Mouse (Mus musculus) heart, embryonic 14.5 days (tissue): ENCODE results near the gene Rdh1. TPM values are rescaled to one million over a fixed set of nuclear protein-coding genes. Genes with fewer than 3 reads are reported as not detected.
A peak's percentile ranks its signal among the peaks of the same experiment; 100 is the strongest.

Source experiments
- ATAC-seq: fragments of 200-750 bp; cut with Nextera tagmentation; 2 replicates; pipeline ENCODE4 v1.8.0; 2017; ENCODE audit warnings: low read depth, moderate TSS enrichment; ENCODE audit not compliant: insufficient number of reproducible peaks, insufficient read depth, low FRiP score
- H3K27ac ChIP-seq, 2 experiments: fragments of 200-500 bp in 1 of 2; fragments of 300-500 bp in 1 of 2; sonication (generic) in 1 of 2; replicated peaks in 1 of 2; 2 replicates each; pipeline ENCODE4 v1.5.1; 2012 to 2014; ENCODE audit warnings: low read depth in 2 of 2, low read length in 2 of 2, control low read depth in 1 of 2, mild to moderate bottlenecking in 1 of 2, mixed read lengths in 1 of 2; ENCODE audit not compliant: control insufficient read depth in 1 of 2, insufficient read depth in 1 of 2
- H3K27me3 ChIP-seq: fragments of 300-500 bp; sonication (generic); 2 replicates; pipeline ENCODE4 v1.6.1; 2014; ENCODE audit warnings: mild to moderate bottlenecking, low read length, control low read depth; ENCODE audit not compliant: control insufficient read depth, insufficient read depth
- H3K36me3 ChIP-seq: fragments of 300-500 bp; sonication (generic); 2 replicates; pipeline ENCODE4 v1.6.1; 2014; ENCODE audit warnings: mild to moderate bottlenecking, control low read depth, low read length, mixed read lengths; ENCODE audit not compliant: control insufficient read depth, insufficient read depth
- H3K4me1 ChIP-seq, 2 experiments: fragments of 200-500 bp in 1 of 2; fragments of 300-500 bp in 1 of 2; sonication (generic) in 1 of 2; 2 replicates each; pipeline ENCODE4 v1.6.1; 2012 to 2014; ENCODE audit warnings: low read length in 2 of 2, control low read depth in 1 of 2, mixed read lengths in 1 of 2; ENCODE audit not compliant: control insufficient read depth in 2 of 2, insufficient read depth in 2 of 2
- H3K4me2 ChIP-seq: fragments of 300-500 bp; sonication (generic); 2 replicates; pipeline ENCODE4 v1.6.1; 2014; ENCODE audit warnings: mild to moderate bottlenecking, low read length
- H3K4me3 ChIP-seq, 2 experiments: fragments of 200-500 bp in 1 of 2; fragments of 300-500 bp in 1 of 2; sonication (generic) in 1 of 2; 2 replicates each; pipeline ENCODE4 v1.5.1; 2012 to 2014; ENCODE audit warnings: low read length in 2 of 2, mild to moderate bottlenecking in 2 of 2, control low read depth in 1 of 2, low read depth in 1 of 2, moderate library complexity in 1 of 2; ENCODE audit not compliant: control insufficient read depth in 1 of 2, insufficient read depth in 1 of 2
- H3K9ac ChIP-seq: fragments of 300-500 bp; sonication (generic); 2 replicates; pipeline ENCODE4 v1.6.1; 2014; ENCODE audit warnings: mild to moderate bottlenecking, low read length
- H3K9me3 ChIP-seq: fragments of 300-500 bp; sonication (generic); 2 replicates; pipeline ENCODE4 v1.6.1; 2016; ENCODE audit warnings: low read length, control low read depth; ENCODE audit not compliant: control insufficient read depth
- whole genome bisulfite sequencing: fragments of 180-500 bp; shearing (Covaris S2); extraction: QIAGEN DNeasy Blood & Tissue Kit; methylation state at CpG from one replicate; pipeline ENCODE4 v1.1.7; 2014; 5-methylcytosine and 5-hydroxymethylcytosine counted together
- polyA plus RNA-seq: library from polyadenylated mRNA; unstranded; fragments of >200 nt; fragmentation: Nextera tagmentation; extraction: Ambion mirVana; gene quantifications from 2 replicates; pipeline ENCODE4 v1.2.1, GENCODE M21; 2014

Rdh1 gene
- polyA plus RNA-seq, 1 experiment from 2014 or later, result not detected

DNA sequence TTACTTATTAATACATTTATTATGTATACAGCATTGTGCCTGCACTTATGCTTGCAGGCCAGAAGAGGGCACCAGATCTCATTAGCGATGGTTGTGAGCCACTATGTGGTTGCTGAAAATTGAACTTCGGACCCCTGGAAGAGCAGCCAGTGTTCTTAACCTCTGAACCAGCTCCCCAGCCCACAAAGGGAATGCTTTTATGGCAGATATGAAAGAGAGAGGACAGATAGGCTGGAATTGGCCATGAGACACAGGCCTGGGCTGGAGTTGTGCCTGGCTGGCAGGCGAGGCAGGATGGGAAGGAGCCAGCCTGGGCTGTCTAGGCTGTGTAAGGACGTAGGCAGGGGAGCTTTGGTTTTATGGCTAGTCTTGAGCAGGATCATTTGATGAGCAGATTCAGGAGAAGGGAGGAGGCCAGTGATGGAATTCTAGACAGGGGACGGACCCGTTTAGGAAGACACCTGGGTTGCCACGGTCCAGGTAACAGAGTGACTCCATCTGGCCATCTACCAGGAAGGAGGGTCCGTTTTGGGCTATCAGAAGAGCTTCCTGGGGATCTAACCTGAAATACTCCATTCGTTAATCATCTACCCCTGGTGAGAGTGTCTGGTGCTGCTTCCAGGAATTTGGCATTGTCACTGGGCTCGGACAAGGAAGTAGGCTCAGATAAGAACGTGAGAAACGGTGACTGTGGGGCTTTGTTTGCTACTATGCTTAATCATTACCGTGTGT lies 21.2 kb upstream of the Rdh1 start:
- H3K36me3 ChIP-seq, result peaks cover 22% of the 10 kb centered on the region
- peaks cover 6 to 11% of the 10 kb centered on the region in 2 experiments; a peak in 3 of 4 replicates for H3K4me1 ChIP-seq
- H3K27ac ChIP-seq, result no peak overlapping the region
- 39% methylated on average over 13 of the region's 13 CpGs for WGBS
- no peaks in the 10 kb centered on the region for H3K27me3 ChIP-seq
- ATAC-seq, result no peak
- H3K9me3 ChIP-seq, result no peaks in the 10 kb centered on the region
- peak overlapping the region; percentile 88 for H3K4me2 ChIP-seq
- no peak overlapping the region for H3K4me3 ChIP-seq
- H3K9ac ChIP-seq, result peak overlapping the region; percentile 98

DNA sequence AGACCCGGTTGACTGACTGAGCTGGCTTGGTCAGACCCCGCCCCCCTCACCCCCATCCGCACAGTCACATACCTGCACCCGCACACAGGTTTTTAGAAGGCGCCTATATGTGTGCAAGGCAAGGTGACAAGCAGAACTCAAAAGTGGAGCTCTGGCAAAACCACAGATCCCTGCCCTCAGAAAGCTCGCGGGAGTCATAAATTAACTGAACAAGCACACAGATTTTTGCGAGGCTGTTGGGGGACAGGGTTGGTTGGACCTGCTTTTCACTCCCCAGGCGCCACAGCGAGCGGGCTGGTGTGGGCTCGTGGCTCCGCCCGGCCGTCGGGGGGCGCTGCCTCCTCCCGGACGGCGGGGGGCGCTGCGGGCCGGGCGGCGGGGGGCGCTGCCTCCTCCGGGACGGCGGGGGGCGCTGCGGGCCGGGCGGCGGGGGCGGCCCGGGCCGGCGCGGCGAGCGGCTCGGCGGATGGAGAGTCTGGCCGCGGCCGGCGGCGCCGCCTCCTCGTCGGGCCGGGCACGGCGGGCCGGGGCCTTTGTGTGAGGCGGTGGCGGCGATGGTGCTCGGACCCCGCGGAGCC lies 20.3 kb upstream of the Rdh1 start, which contains the start of gene Zbtb39:
Gene Zbtb39 (plus strand): TSS at position 456 of the 578 bp plus-strand sequence.
- Histone ChIP-seq H3K27me3 (no peaks in the 10 kb centered on the region), H3K9ac (peak within 1 kb of the TSS; percentile 98), H3K36me3 (peaks cover 30% of the 10 kb centered on the region), H3K27ac (peak within 1 kb of the TSS in 1 of 2 experiments; percentile 84; a peak in 2 of 4 replicates), H3K4me3 (peak within 1 kb of the TSS; percentile 81 to 97), H3K4me2 (peak within 1 kb of the TSS; percentile 88), H3K4me1 (peaks cover 3 to 11% of the 10 kb centered on the region in 2 experiments; a peak in 2 of 4 replicates), H3K9me3 (no peaks in the 10 kb centered on the region)
- under 1% methylated on average over 41 of the region's 61 CpGs for WGBS
- ATAC-seq, result peak; percentile 78

GRCm38 (mm10) chr10:127739661-127740161 lies 19.8 kb upstream of the Rdh1 start:
- peaks cover 36% of the 10 kb centered on the region for H3K36me3 ChIP-seq
- H3K9ac ChIP-seq, result peak overlapping the region; percentile 98
- H3K4me2 ChIP-seq, result peak overlapping the region; percentile 88
- ATAC-seq, result peak; percentile 51
- no peaks in the 10 kb centered on the region for H3K27me3 ChIP-seq
- H3K27ac ChIP-seq, result peak overlapping the region in 1 of 2 experiments; percentile 84; a peak in 2 of 4 replicates
- WGBS, result under 1% methylated on average over 48 of the region's 55 CpGs
- H3K4me3 ChIP-seq, result peak overlapping the region; percentile 81 to 97
- peaks cover 3 to 11% of the 10 kb centered on the region in 2 experiments; a peak in 2 of 4 replicates for H3K4me1 ChIP-seq
- H3K9me3 ChIP-seq, result no peaks in the 10 kb centered on the region

DNA sequence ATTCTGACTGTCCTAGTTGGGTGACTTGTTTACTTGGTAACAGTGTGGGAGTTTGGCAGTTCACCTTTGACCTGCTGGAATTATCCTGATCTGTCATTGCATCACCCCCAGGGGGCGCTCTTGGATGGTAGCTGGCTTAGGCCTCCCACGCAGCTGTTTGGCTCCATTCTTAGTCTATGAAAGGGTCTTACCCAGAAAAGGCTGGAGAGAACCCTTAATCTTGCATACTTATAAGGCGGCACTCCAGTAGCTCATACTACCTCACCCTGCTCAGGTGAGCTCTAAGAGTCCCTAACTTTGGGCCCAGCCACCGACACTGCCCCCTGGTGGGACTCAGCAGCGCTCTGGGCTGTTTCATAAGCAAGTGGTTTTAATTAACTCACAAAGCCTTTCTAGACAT lies 14.9 kb upstream of the Rdh1 start:
- H3K9ac ChIP-seq, result no peak overlapping the region
- no peak overlapping the region for H3K4me3 ChIP-seq
- no peaks in the 10 kb centered on the region for H3K9me3 ChIP-seq
- H3K4me1 ChIP-seq, result peaks cover 3 to 18% of the 10 kb centered on the region in 2 experiments
- H3K36me3 ChIP-seq, result peaks cover 76% of the 10 kb centered on the region
- no peak for ATAC-seq
- H3K27ac ChIP-seq, result no peak overlapping the region
- no peak overlapping the region for H3K4me2 ChIP-seq
- no peaks in the 10 kb centered on the region for H3K27me3 ChIP-seq
- 68% methylated on average over 5 of the region's 5 CpGs for WGBS

GRCm38 (mm10) chr10:127745886-127746285 lies 13.6 kb upstream of the Rdh1 start:
- H3K9me3 ChIP-seq, result no peaks in the 10 kb centered on the region
- no peak overlapping the region for H3K4me3 ChIP-seq
- ATAC-seq, result no peak
- peaks cover 76% of the 10 kb centered on the region for H3K36me3 ChIP-seq
- no peaks in the 10 kb centered on the region for H3K27me3 ChIP-seq
- H3K4me2 ChIP-seq, result no peak overlapping the region
- no peak overlapping the region for H3K27ac ChIP-seq
- 65% methylated on average over 5 of the region's 5 CpGs for WGBS
- no peak overlapping the region for H3K9ac ChIP-seq
- peaks cover 6 to 9% of the 10 kb centered on the region in 2 experiments for H3K4me1 ChIP-seq

DNA sequence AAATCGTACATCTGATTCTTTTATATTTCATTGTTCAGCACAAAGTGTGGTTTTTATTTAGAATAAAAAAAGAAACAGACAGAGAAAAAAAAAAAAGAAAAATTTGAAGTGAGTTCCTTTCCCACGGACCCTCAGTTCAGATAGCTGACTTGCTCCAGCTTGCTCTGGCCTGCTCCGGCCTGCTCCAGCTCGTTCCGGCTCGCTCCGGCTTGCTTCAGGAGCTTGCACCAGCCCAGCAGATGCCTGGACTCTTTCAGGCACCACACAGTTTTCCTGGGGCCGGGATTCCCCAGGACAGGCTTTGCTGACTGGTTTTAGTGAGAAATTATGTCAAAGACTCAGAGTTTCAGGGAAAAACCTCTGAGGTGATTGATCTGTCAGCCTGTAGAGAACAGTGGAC lies 12.3 kb upstream of the Rdh1 start:
- Histone ChIP-seq H3K36me3 (peaks cover 65% of the 10 kb centered on the region), H3K27ac (peak overlapping the region; percentile 35 to 53; a peak in 3 of 4 replicates), H3K27me3 (no peaks in the 10 kb centered on the region), H3K4me3 (peak overlapping the region in 1 of 2 experiments; percentile 4; a peak in 1 of 4 replicates), H3K4me1 (peaks cover 6 to 8% of the 10 kb centered on the region in 2 experiments; a peak in 3 of 4 replicates), H3K9me3 (no peaks in the 10 kb centered on the region), H3K4me2 (peak overlapping the region; percentile 64), H3K9ac (peak overlapping the region; percentile 36; the same call in 1 of the 2 replicates)
- no peak for ATAC-seq
- WGBS, result 84% methylated on average over 8 of the region's 8 CpGs

DNA sequence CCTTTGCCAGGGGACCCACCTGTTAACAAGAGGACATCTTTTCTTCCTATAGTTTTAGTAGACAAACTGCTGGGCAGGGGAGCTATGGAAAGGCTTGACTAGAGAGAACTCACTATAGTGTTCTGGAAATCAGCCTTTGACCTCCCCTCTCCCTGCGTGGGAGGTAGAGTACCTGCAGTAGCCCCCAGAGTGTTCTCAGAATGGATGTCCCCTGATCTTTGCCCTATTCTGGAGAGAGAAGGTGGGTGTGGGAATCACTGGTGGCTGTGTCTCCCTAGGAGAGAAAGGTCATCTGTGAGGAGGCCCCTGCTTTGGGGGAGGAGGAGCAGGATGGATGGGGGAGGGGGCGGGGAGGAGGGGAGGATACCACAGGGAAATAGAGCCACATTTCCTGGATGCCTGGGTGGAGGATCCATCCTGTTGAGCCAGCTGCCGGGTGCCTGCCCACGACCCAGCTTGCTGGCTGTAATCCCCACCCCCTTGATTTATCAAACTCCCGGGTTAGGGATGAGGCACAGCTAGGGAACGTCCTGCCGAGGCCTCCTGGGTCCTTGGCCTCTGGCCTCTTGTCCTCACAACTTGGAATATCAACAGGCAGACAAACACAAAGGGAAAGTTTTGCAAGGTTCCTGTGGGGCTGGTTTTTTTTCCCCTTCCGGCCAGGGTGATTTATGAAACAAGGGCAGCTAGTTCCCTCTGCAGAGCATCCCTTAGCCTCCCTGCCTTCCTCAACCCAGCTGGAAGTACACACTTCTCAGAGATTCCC lies 10.5 kb upstream of the Rdh1 start:
- H3K9me3 ChIP-seq, result no peaks in the 10 kb centered on the region
- H3K27me3 ChIP-seq, result no peaks in the 10 kb centered on the region
- WGBS, result 5% methylated on average over 7 of the region's 8 CpGs
- peaks cover 6 to 8% of the 10 kb centered on the region in 2 experiments; a peak in 3 of 4 replicates for H3K4me1 ChIP-seq
- peak overlapping the region; percentile 64 for H3K4me2 ChIP-seq
- H3K4me3 ChIP-seq, result peak overlapping the region; percentile 31 to 40
- peak overlapping the region; percentile 71 for H3K9ac ChIP-seq
- peaks cover 47% of the 10 kb centered on the region for H3K36me3 ChIP-seq
- no peak for ATAC-seq
- peak overlapping the region; percentile 27 to 75; a peak in 3 of 4 replicates for H3K27ac ChIP-seq
